Mouse (Mus musculus) layer of hippocampus, adult 8-10 months (tissue): ENCODE measurements around the gene Galnt18. TPM values are rescaled to one million over a fixed set of nuclear protein-coding genes. Genes with fewer than 3 reads are reported as not detected.

Experiments used
- DNase-seq, 2 experiments: peaks; one replicate each; pipeline ENCODE4 v3.0.0; 2022; ENCODE audit warnings: low spot score in 2 of 2
- total RNA-seq, 4 experiments: library from RNA; stranded (reverse); gene quantifications; 2 replicates each; pipeline ENCODE4 v1.2.4; 2022

Gene Galnt18
- total RNA-seq = 10 to 100 TPM; 47.4 to 55.6 (median 53.4) TPM

- DNase-seq = peak; percentile 87 to 88
These were observed at the start of gene Galnt18 for GRCm38 (mm10) chr7:111779504-111780242. Gene Galnt18 (minus strand): TSS chr7:111779977.

GRCm38 (mm10) chr7:111827337-111827736 lies 47.6 kb upstream of the Galnt18 start:
- DNase-seq = no peak

- no peak for DNase-seq
These were observed 33.3 kb upstream of the Galnt18 start for GRCm38 (mm10) chr7:111813093-111813492.

GRCm38 (mm10) chr7:111811036-111811435 lies 31.3 kb upstream of the Galnt18 start:
- DNase-seq = no peak

GRCm38 (mm10) chr7:111809796-111810195 lies 30.0 kb upstream of the Galnt18 start:
- no peak for DNase-seq

- no peak for DNase-seq
These were observed 26.3 kb upstream of the Galnt18 start for GRCm38 (mm10) chr7:111806083-111806482.

- no peak for DNase-seq
These were observed 24.9 kb upstream of the Galnt18 start for GRCm38 (mm10) chr7:111804646-111805045.

GRCm38 (mm10) chr7:111800785-111801184 lies 21.0 kb upstream of the Galnt18 start:
- peak in 1 of 2 experiments; percentile 1 for DNase-seq

GRCm38 (mm10) chr7:111800120-111800519 lies 20.3 kb upstream of the Galnt18 start:
- DNase-seq = peak in 1 of 2 experiments; percentile 42

- no peak for DNase-seq
These were observed 19.2 kb upstream of the Galnt18 start for GRCm38 (mm10) chr7:111799021-111799420.

- no peak for DNase-seq
These were observed 17.7 kb upstream of the Galnt18 start for GRCm38 (mm10) chr7:111797337-111798010.

GRCm38 (mm10) chr7:111795059-111795458 lies 15.3 kb upstream of the Galnt18 start:
- DNase-seq = no peak

- no peak for DNase-seq
These were observed 12.4 kb upstream of the Galnt18 start for GRCm38 (mm10) chr7:111792154-111792553.

GRCm38 (mm10) chr7:111791347-111791746 lies 11.6 kb upstream of the Galnt18 start:
- DNase-seq = no peak

- no peak for DNase-seq
These were observed 8.1 kb upstream of the Galnt18 start for GRCm38 (mm10) chr7:111787921-111788320.

GRCm38 (mm10) chr7:111785478-111785877 lies 5.7 kb upstream of the Galnt18 start:
- peak; percentile 87 to 90 for DNase-seq

- DNase-seq = peak; percentile 40 to 79
These were observed 2.3 kb upstream of the Galnt18 start for GRCm38 (mm10) chr7:111782126-111782525.

- no peak for DNase-seq
These were observed 1.5 kb upstream of the Galnt18 start for GRCm38 (mm10) chr7:111781316-111781715.

GRCm38 (mm10) chr7:111778789-111779503 lies 831 bp downstream of the Galnt18 start:
- DNase-seq = no peak

GRCm38 (mm10) chr7:111778212-111778611 lies 1.6 kb downstream of the Galnt18 start:
- DNase-seq = no peak

- no peak for DNase-seq
These were observed 2.6 kb downstream of the Galnt18 start for GRCm38 (mm10) chr7:111777186-111777585.

- DNase-seq = no peak
These were observed 3.6 kb downstream of the Galnt18 start for GRCm38 (mm10) chr7:111776160-111776559.
